Mouse (Mus musculus): ENCODE measurements around the gene Baz1b.

Baz1b gene

GRCm38 (mm10) chr5:135236571-135236970, 49.5 kb downstream of the Baz1b start:
- DNase-seq (ENCODE audit: low spot score in 2 of 2): peak; percentile 15 to 66

DNA sequence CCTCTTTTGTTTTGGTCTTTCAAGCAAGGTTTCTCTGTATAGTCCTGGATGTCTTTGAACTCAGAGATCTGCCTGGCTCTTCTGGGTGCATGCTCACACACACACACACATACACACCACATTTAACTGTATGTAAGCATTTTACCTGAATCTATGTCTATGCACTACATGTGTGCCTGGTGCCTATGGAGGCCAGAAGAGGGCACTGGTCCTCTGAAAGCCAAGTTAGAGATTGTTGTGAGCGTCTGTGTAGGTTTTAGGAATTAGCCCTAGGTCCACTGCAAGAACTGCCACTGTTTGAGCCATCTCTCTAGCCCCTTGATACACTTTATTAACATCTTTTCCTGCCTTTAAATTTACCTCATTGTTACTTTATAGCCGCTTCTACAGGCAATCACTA, 51.8 kb downstream of the Baz1b start:
- DNase-seq (ENCODE audit: low spot score in 2 of 2): no peak

- DNase-seq (ENCODE audit: low spot score in 2 of 2): no peak
Measured at GRCm38 (mm10) chr5:135241474-135241873, 54.4 kb downstream of the Baz1b start.

GRCm38 (mm10) chr5:135242136-135242535, 55.1 kb downstream of the Baz1b start:
- DNase-seq (ENCODE audit: low spot score in 2 of 2): no peak

- no peak for DNase-seq (ENCODE audit: low spot score in 2 of 2)
Measured at GRCm38 (mm10) chr5:135242608-135243007, 55.5 kb downstream of the Baz1b start.

DNA sequence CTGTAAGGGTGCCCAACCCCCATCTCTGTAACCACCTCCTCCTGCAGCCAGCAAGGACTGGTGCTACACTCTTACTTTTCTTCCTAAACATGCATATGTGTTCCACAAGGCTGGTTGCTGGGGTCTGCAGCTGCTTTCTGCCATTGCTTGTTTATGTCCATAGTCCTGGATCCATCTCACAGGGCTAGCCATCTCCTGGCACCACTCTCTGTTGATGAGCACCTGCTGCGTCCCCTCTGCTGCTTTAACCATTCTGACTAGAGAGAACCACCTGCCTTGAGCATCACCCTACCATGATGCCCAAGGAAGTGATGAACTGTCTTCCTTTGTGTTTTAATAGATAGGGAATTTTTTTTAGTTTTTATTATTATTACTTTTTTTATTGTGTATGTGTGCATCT, 56.1 kb downstream of the Baz1b start:
- DNase-seq (ENCODE audit: low spot score in 2 of 2): no peak

DNA sequence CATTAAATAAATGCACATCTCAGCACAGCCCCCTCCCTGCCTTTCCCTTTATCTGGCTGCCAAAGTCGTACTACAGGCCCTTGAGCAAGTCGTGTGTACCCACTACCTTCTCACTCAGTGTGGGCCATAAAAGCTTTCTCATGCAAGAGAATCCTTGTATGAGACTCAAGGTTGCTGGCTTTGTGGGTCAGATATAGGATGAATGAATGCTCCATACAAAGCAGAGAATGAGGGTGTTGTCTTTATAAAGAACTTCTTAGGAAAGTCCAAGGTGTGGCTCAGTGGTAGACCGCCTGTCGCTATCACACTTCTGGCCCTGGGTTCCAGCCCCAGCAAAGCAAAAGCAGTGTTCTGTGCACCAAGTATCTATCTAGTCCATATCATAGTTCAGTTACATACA, 59.5 kb downstream of the Baz1b start:
- DNase-seq (ENCODE audit: low spot score in 2 of 2): no peak

GRCm38 (mm10) chr5:135247337-135247736, 60.3 kb downstream of the Baz1b start:
- DNase-seq (ENCODE audit: low spot score in 2 of 2): no peak

GRCm38 (mm10) chr5:135248956-135249676, 62.1 kb downstream of the Baz1b start:
- DNase-seq (ENCODE audit: low spot score in 2 of 2): no peak

GRCm38 (mm10) chr5:135250186-135251078, 63.4 kb downstream of the Baz1b start:
- peak in 1 of 2 experiments; percentile 12 for DNase-seq (ENCODE audit: low spot score in 2 of 2)

- DNase-seq (ENCODE audit: low spot score in 2 of 2): peak; percentile 66 to 83
Measured at GRCm38 (mm10) chr5:135251079-135251454, 64.0 kb downstream of the Baz1b start, which contains the start of gene Fzd9. Gene Fzd9 (minus strand): TSS chr5:135251230.

- no peak for DNase-seq (ENCODE audit: low spot score in 2 of 2)
Measured at GRCm38 (mm10) chr5:135253741-135254401, 66.8 kb downstream of the Baz1b start.

GRCm38 (mm10) chr5:135256166-135256565, 69.1 kb downstream of the Baz1b start:
- DNase-seq (ENCODE audit: low spot score in 2 of 2): no peak

DNA sequence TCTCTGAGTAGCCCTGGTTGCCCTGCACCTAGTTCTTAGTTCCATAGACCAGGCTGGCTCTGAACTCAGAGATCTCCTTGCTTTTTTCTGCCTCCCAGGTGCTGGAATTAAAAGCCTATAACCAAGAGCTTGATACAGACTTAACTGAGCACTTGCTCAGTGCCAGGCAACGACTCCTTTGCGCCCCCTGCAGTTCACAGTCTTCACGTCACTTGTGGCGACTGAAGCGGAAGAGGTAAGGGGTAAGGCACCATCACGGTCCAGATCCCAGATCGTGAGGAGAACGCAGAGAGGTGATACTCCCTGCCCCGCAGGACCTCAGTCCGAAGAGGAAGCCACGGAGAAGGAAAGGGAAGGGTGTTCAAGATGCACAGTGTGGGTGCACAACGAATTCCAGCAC, 70.5 kb downstream of the Baz1b start:
- peak in 1 of 2 experiments; percentile 31 for DNase-seq (ENCODE audit: low spot score in 2 of 2)

GRCm38 (mm10) chr5:135258280-135259150, 71.5 kb downstream of the Baz1b start:
- DNase-seq (ENCODE audit: low spot score in 2 of 2): no peak

GRCm38 (mm10) chr5:135263866-135264503, 76.9 kb downstream of the Baz1b start:
- peak; percentile 24 to 39 for DNase-seq (ENCODE audit: low spot score in 2 of 2)

GRCm38 (mm10) chr5:135264548-135264947, 77.5 kb downstream of the Baz1b start:
- DNase-seq (ENCODE audit: low spot score in 2 of 2): peak; percentile 46 to 49

DNA sequence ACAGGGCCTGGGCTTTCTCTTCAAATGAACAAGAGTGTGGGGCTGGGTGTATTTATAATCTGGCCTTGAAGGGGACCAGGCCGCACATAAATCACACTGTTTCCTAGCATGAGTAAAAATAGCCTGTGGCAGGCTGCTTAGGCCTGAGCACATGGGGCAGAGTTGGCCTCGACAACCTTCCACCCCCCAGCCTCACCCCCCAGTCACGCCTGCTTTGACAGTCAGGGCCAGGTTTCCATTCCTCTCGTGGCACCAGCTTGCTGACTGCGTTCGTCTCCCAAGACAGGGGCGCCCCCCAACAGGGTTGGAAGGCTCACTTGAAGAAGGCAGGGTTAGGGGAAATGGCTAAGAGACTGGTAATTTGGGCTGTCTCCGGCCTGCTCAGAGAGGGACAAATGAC, 82.4 kb downstream of the Baz1b start:
- no peak for DNase-seq (ENCODE audit: low spot score in 2 of 2)

DNA sequence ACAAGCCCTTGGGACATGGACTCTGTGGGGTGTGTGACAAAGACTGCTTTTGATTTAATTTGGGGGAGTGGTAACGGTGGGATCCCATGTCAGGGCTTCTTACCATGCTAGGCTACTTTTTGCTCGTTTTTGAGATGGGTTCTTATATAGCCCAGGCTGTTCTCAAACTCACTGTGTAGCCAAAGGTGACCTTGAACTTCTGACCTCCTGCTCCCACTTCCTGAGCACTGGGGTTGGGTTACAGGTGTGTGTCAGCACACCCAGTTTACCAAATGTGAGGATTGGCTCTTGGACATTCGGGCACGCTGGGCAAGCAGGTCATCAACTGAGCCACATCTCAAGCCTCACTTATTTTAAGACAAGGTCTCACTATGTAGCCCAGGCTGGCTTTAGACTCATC, 83.3 kb downstream of the Baz1b start:
- no peak for DNase-seq (ENCODE audit: low spot score in 2 of 2)

- no peak for DNase-seq (ENCODE audit: low spot score in 2 of 2)
Measured at GRCm38 (mm10) chr5:135271563-135272165, 84.6 kb downstream of the Baz1b start.
